Mouse (Mus musculus) frontal cortex, adult (tissue): Measurements from ENCODE around the gene Rxylt1.

Experiments
- ATAC-seq: cut with Nextera tagmentation; 2 replicates; pipeline ENCODE4 v1.9.2; 2017; ENCODE audit warnings: mild to moderate bottlenecking, moderate library complexity, mixed read lengths; ENCODE audit not compliant: low TSS enrichment

Gene Rxylt1

DNA sequence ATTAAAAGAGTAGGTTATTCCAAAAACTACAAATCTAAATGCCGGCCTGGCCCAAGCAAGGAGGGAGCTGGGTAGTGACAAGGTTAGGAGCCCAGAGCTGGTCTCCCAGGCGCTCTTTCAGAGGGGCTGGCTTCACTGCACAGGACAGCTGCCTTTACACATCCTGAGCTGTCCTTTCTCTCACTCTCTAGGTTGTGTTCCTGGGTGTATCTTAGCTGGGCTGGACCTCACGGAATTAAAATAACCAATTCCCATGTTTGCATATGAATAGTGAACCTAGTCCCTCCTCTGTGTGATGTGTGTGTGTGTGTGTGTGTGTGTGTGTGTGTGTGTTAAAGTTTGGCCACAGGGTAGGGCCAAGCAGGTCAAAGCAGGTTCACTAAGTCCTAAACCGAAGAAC lies 52.2 kb downstream of the Rxylt1 start:
- no peak for ATAC-seq

DNA sequence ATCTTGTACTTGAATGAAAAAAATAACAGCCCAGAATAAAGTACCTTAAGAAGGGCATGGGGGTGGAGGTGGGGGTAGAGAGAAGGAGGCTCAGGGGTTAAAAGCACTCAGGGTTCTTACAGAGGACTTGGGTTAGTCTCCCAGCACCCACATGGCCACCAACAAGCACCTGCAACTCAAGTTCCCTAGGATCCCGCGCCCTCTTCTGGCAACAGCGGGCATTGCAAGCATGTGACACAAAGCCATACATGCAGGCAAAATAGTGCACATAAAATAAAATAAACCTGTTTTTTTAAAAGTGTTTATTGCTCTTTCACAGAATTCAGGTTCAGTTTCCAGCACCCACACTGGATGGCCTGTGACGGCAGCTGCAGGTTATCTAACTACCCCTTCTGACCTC lies 56.8 kb downstream of the Rxylt1 start:
- ATAC-seq = no peak

GRCm38 (mm10) chr10:122039566-122039965 lies 57.6 kb downstream of the Rxylt1 start:
- no peak for ATAC-seq

GRCm38 (mm10) chr10:122038554-122038953 lies 58.6 kb downstream of the Rxylt1 start:
- peak; percentile 94 for ATAC-seq

- no peak for ATAC-seq
Measured at GRCm38 (mm10) chr10:122033271-122033670, 63.9 kb downstream of the Rxylt1 start.

- no peak for ATAC-seq
Measured at GRCm38 (mm10) chr10:122030420-122030819, 66.8 kb downstream of the Rxylt1 start.

DNA sequence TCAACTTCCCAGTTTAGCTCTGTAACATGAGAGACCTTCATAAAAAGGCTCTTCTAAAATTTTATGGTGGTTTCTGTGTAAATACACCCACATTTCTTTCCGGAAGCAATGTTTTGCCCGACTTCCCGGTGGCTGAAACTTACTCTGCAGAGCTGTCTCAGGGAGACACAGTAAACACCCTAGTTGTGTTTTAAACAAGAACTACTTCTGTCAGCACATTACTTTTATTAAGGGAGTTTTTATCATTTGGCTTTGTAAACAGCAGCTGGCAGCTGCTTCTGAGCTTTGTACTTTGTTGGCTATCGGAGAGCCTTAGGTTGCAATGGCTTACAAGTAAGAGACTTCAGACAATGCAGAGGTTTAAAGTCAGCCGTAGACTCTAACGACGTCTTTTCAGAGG lies 67.4 kb downstream of the Rxylt1 start:
- ATAC-seq = 0 out of 2 replicates have a peak, but pooled peaks have one; percentile 31
